Comparison of ENCODE assay signal across 21 mouse cellular contexts in genomic region chr5:20960927-20961326, GRCm38 (mm10). TPM values are rescaled to one million over a fixed set of nuclear protein-coding genes. Genes with fewer than 3 reads are reported as not detected.
DNase-seq lines count a peak whose midpoint lies in the region; ATAC-seq and TF ChIP-seq lines count a peak whose summit lies in the region.
"Had no signal": no experiment of that assay in that cellular context is flagged by ENCODE, and none has a peak within 500 bp of the region (broad histone marks: within the 10 kb centered on the region; RNA-seq: fewer than 3 reads in every experiment).

No protein-coding gene starts in this region.

- H3K27ac ChIP-seq in heart, embryonic 11.5 days (ENCODE audit: low read depth, low read length), result no peak overlapping the region
- peak overlapping the region; percentile 72 for H3K27ac ChIP-seq in ES-E14 (ENCODE audit: insufficient read depth, low read depth, low read length, poor library complexity, severe bottlenecking)
- H3K27ac ChIP-seq: embryonic facial prominence, embryonic 10.5 days; embryonic facial prominence, embryonic 12.5 days; forebrain, embryonic 10.5 days; forebrain, embryonic 12.5 days had no signal

- in situ Hi-C loops in ES-E14 (cut with MboI; ENCODE audit: low sequenced_read_pairs in 2 of 2, unreplicated experiment in 2 of 2), result no loop called here

- no peaks in the 10 kb centered on the region for H3K4me1 ChIP-seq in heart, embryonic 11.5 days (ENCODE audit: control insufficient read depth, insufficient read depth, low read length)
- peaks cover 6 to 17% of the 10 kb centered on the region in 2 experiments; a peak in 3 of 4 replicates for H3K4me1 ChIP-seq in ES-E14 (ENCODE audit: control insufficient read depth in 2 of 2, insufficient read depth in 2 of 2, low read length in 2 of 2, poor library complexity in 1 of 2)
- H3K4me1 ChIP-seq: embryonic facial prominence, embryonic 10.5 days; embryonic facial prominence, embryonic 12.5 days; forebrain, embryonic 10.5 days; forebrain, embryonic 12.5 days had no signal

- WGBS in heart, embryonic 11.5 days (ENCODE audit: insufficient replicate concordance), result 94% methylated on average over 2 of the region's 2 CpGs

- H3K4me3 ChIP-seq in heart, embryonic 11.5 days (ENCODE audit: low read depth, low read length), result no peak overlapping the region
- H3K4me3 ChIP-seq in ES-E14 (ENCODE audit: insufficient read depth in 1 of 2, low read depth in 1 of 2, low read length in 2 of 2, poor library complexity in 1 of 2, severe bottlenecking in 1 of 2), result no peak overlapping the region
- H3K4me3 ChIP-seq: embryonic facial prominence, embryonic 10.5 days; embryonic facial prominence, embryonic 12.5 days; forebrain, embryonic 10.5 days; forebrain, embryonic 12.5 days had no signal

- no peak for ATAC-seq in heart, embryonic 11.5 days (replicated peaks; ENCODE audit: insufficient number of reproducible peaks, low FRiP score, low TSS enrichment)
- ATAC-seq: forebrain, embryonic 14.5 days; forebrain, embryonic 16.5 days had no signal

- DNase-seq in heart, adult 11 months, result peak; percentile 61
- DNase-seq in ES-E14 (ENCODE audit: low read depth, low spot score), result no peak
- peak; percentile 37 for DNase-seq in skeletal muscle tissue, adult 2 months (ENCODE audit: low read depth, low spot score)
- DNase-seq in layer of hippocampus, adult 8-10 months (ENCODE audit: low spot score in 2 of 2), result no peak
- no peak for DNase-seq in cerebellum, adult 8-10 months
- DNase-seq: adrenal gland, adult 2 months; adrenal gland, postnatal 10 days; adrenal gland, postnatal 25 days; cerebellum, adult 11 months; cerebellum, adult 18-20 months; cerebellum, adult 9-10 months; cerebellum, postnatal 14 days; cerebellum, postnatal 36 days; embryo, embryonic 11 days had no signal

- H3K9me3 ChIP-seq in heart, embryonic 11.5 days (replicated peaks; ENCODE audit: control insufficient read depth, low read length), result peaks cover 4% of the 10 kb centered on the region
- no peaks in the 10 kb centered on the region for H3K9me3 ChIP-seq in ES-E14 (ENCODE audit: control insufficient read depth, insufficient read depth, low read depth, low read length)

- H3K4me2 ChIP-seq in heart, embryonic 11.5 days, result no peak overlapping the region
- H3K4me2 ChIP-seq: embryonic facial prominence, embryonic 12.5 days; forebrain, embryonic 12.5 days had no signal

- H3K9ac ChIP-seq in heart, embryonic 11.5 days (ENCODE audit: low read depth, low read length), result no peak overlapping the region
- H3K9ac ChIP-seq in ES-E14 (ENCODE audit: insufficient read depth, low read depth, low read length, poor library complexity, severe bottlenecking), result no peak overlapping the region; the same call in 1 of the 2 replicates
- H3K9ac ChIP-seq: embryonic facial prominence, embryonic 12.5 days; forebrain, embryonic 12.5 days had no signal

- H3K36me3 ChIP-seq in heart, embryonic 11.5 days (ENCODE audit: control insufficient read depth, insufficient read depth, low read length), result peaks cover 5% of the 10 kb centered on the region; the same call in 1 of the 2 replicates
- H3K36me3 ChIP-seq in ES-E14 (ENCODE audit: control insufficient read depth, insufficient read depth, low read length, poor library complexity, severe bottlenecking), result no peaks in the 10 kb centered on the region

- H3K27me3 ChIP-seq in heart, embryonic 11.5 days (ENCODE audit: control insufficient read depth, insufficient read depth, low read length), result no peaks in the 10 kb centered on the region
- H3K27me3 ChIP-seq: embryonic facial prominence, embryonic 12.5 days; forebrain, embryonic 12.5 days had no signal

TF ChIP-seq in ES-E14, 5 proteins besides CTCF, POLR2A, EP300 and RAD21:
- no peak for TF ChIP-seq HCFC1 (IDR thresholded peaks at IDR 0.05; ENCODE audit: borderline replicate concordance, insufficient read depth, low read length)
- TF ChIP-seq ZC3H11A (IDR thresholded peaks at IDR 0.05; ENCODE audit: borderline replicate concordance, low read depth, low read length), result no peak
- no peak for TF ChIP-seq ZNF384 (IDR thresholded peaks at IDR 0.05; ENCODE audit: low read depth, low read length)
- TF ChIP-seq MAFK (IDR thresholded peaks at IDR 0.05; ENCODE audit: insufficient read depth, low read depth, low read length), result no peak

RNA-seq across cellular contexts. Expression of gene Rsbn1l, which starts 4.7 kb away (rescaled TPM):
- polyA plus RNA-seq in heart, embryonic 11.5 days (2014; fragmentation: Nextera tagmentation; extraction: Ambion mirVana), result 5.9 and 8.4 TPM in 2 replicates
- 8.6 and 10.3 TPM in 2 replicates for total RNA-seq in ES-E14 (2012; rRNA removed)
- total RNA-seq in layer of hippocampus, adult 8-10 months (2022), result 10 to 100 TPM; 19.5 to 22.1 (median 20.8) TPM

Comparison
In these comparisons a context has a peak if more than half of its experiments do, and no peak if none do; other contexts are left out.
1. DNase-seq: peak in heart, adult 11 months (single experiment) and skeletal muscle tissue, adult 2 months (single experiment); none in ES-E14 (single experiment), layer of hippocampus, adult 8-10 months (0 of 2) and cerebellum, adult 8-10 months (single experiment).